Mouse (Mus musculus): ENCODE results near the gene Tmprss13. TPM values are rescaled to one million over a fixed set of nuclear protein-coding genes. Genes with fewer than 3 reads are reported as not detected.

The Tmprss13 gene
- polyA plus RNA-seq, 1 experiment = 2.8 TPM

DNA sequence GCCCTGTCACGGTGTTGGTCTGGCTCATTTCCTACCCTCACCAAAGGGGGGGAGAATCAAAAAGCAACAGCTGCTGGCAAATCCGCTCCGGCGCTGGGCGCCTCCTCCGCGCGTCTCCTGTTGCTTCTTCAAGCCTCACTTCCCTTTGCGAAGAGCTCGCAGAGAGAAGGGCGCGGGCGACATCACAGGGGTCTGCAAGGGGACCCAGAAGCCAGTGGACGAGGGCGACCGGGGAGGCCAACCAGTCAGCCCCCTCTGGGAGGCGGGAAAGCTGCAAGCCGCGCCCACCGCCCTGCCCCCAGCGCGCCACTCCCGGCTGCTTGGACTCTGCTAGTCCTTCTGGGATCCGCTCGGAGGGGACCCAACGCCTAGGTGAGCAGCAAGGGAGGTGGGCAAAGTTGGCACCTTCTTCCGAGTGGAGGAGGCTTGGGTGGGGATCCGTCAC is 51.2 kb downstream of the Tmprss13 start, which contains the start of gene Fxyd6:
TSS of gene Fxyd6 (plus strand) at position 69 of the 445 bp plus-strand sequence.
- H3K4me3 ChIP-seq (ENCODE audit: low read depth, low read length) = peak within 1 kb of the TSS; percentile 86
- no peaks in the 10 kb centered on the region for H3K27me3 ChIP-seq (ENCODE audit: control insufficient read depth, insufficient read depth, low read length, poor library complexity, severe bottlenecking)
- TF ChIP-seq CTCF (IDR thresholded peaks at IDR 0.05; ENCODE audit: low read depth, low read length) = no peak
- no peak for TF ChIP-seq EP300 (IDR thresholded peaks at IDR 0.05; ENCODE audit: insufficient read depth, low read depth, low read length)
- TF ChIP-seq POLR2A (IDR thresholded peaks at IDR 0.05; ENCODE audit: insufficient read depth, low read length) = no peak
- H3K9ac ChIP-seq (ENCODE audit: low read depth, poor library complexity, severe bottlenecking) = peak within 1 kb of the TSS; percentile 46
- no peaks in the 10 kb centered on the region for H3K9me3 ChIP-seq (replicated peaks; ENCODE audit: control insufficient read depth, insufficient read depth, low read length, poor library complexity, severe bottlenecking)
- H3K27ac ChIP-seq (ENCODE audit: insufficient read depth, low read length) = no peak within 1 kb of the TSS
- H3K36me3 ChIP-seq (ENCODE audit: control insufficient read depth, insufficient read depth, low read length, poor library complexity, severe bottlenecking) = no peaks in the 10 kb centered on the region
- H3K4me1 ChIP-seq (ENCODE audit: control insufficient read depth, insufficient read depth, low read length) = no peaks in the 10 kb centered on the region

DNA sequence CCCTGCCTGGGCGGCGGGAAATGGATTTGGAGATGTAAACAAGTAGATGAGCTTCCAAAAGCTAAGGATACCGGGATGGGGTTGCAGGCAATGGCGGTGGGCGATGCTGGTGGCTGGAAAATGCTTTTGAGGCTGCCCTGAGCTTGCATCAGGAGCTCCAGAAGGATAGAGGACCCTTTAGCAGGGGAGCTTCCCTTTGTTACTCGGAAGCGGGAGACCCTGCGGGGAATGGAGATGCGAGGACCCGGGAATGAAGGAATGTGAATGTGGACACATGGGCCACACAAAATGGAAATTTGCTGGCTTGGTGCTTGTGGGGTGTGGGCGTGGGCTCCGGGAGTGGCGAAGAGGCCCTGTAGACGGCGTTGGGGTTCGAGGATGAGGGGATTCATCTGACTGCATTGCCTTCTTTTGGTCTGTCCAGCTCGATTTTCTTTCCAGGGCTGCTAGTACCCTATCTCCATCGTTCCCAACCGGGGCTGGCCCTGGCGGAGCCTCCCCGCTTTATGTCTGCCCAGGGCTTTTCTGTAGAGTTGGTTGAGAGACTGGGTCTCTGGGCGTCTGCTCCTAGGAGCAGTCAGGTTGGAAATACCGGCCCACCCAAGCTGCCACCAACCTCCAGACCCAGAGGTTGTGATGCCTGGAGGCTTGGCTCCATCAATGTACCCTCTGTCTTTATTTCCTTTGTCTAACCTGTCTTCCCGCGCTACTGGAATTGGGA is 51.9 kb downstream of the Tmprss13 start:
- Histone ChIP-seq H3K36me3 (ENCODE audit: control insufficient read depth, insufficient read depth, low read length, poor library complexity, severe bottlenecking) (no peaks in the 10 kb centered on the region), H3K9me3 (replicated peaks; ENCODE audit: control insufficient read depth, insufficient read depth, low read length, poor library complexity, severe bottlenecking) (no peaks in the 10 kb centered on the region), H3K4me1 (ENCODE audit: control insufficient read depth, insufficient read depth, low read length) (no peaks in the 10 kb centered on the region), H3K27me3 (ENCODE audit: control insufficient read depth, insufficient read depth, low read length, poor library complexity, severe bottlenecking) (no peaks in the 10 kb centered on the region), H3K27ac (ENCODE audit: insufficient read depth, low read length) (no peak overlapping the region), H3K4me3 (ENCODE audit: low read depth, low read length) (peak overlapping the region; percentile 86), H3K9ac (ENCODE audit: low read depth, poor library complexity, severe bottlenecking) (peak overlapping the region; percentile 46)
- no peak for TF ChIP-seq CTCF (IDR thresholded peaks at IDR 0.05; ENCODE audit: low read depth, low read length)
- no peak for TF ChIP-seq EP300 (IDR thresholded peaks at IDR 0.05; ENCODE audit: insufficient read depth, low read depth, low read length)
- no peak for TF ChIP-seq POLR2A (IDR thresholded peaks at IDR 0.05; ENCODE audit: insufficient read depth, low read length)

DNA sequence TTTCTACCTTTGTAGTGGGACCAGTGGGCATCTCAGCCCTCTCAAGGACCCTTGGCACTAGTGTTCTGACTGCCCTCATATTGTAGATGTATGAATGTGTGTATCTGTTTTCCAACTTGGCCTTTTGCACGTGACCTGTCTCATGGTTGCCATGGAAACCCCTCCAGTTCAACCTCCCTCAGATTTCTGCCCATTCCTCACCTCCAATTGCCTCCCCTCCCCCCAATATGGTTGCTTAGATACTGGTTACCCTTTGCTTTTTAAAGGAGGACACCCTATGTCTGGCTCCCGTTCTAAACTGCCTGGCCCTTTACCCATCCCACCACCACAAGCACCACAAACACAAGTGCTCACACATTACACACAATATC is 52.4 kb downstream of the Tmprss13 start:
- no peaks in the 10 kb centered on the region for H3K4me1 ChIP-seq (ENCODE audit: control insufficient read depth, insufficient read depth, low read length)
- TF ChIP-seq CTCF (IDR thresholded peaks at IDR 0.05; ENCODE audit: low read depth, low read length) = no peak
- no peak overlapping the region for H3K27ac ChIP-seq (ENCODE audit: insufficient read depth, low read length)

DNA sequence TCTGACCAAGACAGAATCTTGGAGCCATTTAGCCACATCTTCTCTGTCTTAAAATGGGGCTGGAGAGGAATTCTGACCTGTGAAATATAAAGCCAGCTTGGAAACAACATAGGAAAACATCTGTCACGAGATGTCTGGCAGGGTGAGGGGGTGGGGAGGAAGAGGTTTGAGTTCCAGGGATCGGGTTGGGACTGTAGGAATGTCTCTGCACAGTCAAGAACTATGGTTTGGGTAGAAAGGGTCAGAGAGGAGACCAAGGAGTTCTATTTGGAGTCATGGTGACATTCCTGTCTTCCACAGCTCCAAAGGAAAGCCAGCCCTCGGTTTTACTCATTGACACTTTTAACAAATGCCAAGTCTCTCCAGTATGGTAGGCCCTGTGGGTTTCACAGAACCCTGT is 55.0 kb downstream of the Tmprss13 start:
- Histone ChIP-seq H3K9ac (ENCODE audit: low read depth, poor library complexity, severe bottlenecking) (no peak overlapping the region), H3K27me3 (ENCODE audit: control insufficient read depth, insufficient read depth, low read length, poor library complexity, severe bottlenecking) (no peaks in the 10 kb centered on the region), H3K27ac (ENCODE audit: insufficient read depth, low read length) (no peak overlapping the region), H3K9me3 (replicated peaks; ENCODE audit: control insufficient read depth, insufficient read depth, low read length, poor library complexity, severe bottlenecking) (no peaks in the 10 kb centered on the region), H3K4me1 (ENCODE audit: control insufficient read depth, insufficient read depth, low read length) (no peaks in the 10 kb centered on the region), H3K36me3 (ENCODE audit: control insufficient read depth, insufficient read depth, low read length, poor library complexity, severe bottlenecking) (no peaks in the 10 kb centered on the region), H3K4me3 (ENCODE audit: low read depth, low read length) (no peak overlapping the region)
- TF ChIP-seq EP300 (IDR thresholded peaks at IDR 0.05; ENCODE audit: insufficient read depth, low read depth, low read length) (no peak), CTCF (IDR thresholded peaks at IDR 0.05; ENCODE audit: low read depth, low read length) (no peak), POLR2A (IDR thresholded peaks at IDR 0.05; ENCODE audit: insufficient read depth, low read length) (no peak)

More for the DNA sequence above, 52.4 kb downstream of the Tmprss13 start:
- H3K9ac ChIP-seq (ENCODE audit: low read depth, poor library complexity, severe bottlenecking) = peak overlapping the region; percentile 46; the same call in 1 of the 2 replicates
- no peaks in the 10 kb centered on the region for H3K9me3 ChIP-seq (replicated peaks; ENCODE audit: control insufficient read depth, insufficient read depth, low read length, poor library complexity, severe bottlenecking)
- no peaks in the 10 kb centered on the region for H3K27me3 ChIP-seq (ENCODE audit: control insufficient read depth, insufficient read depth, low read length, poor library complexity, severe bottlenecking)
- peak overlapping the region; percentile 86 for H3K4me3 ChIP-seq (ENCODE audit: low read depth, low read length)
- no peaks in the 10 kb centered on the region for H3K36me3 ChIP-seq (ENCODE audit: control insufficient read depth, insufficient read depth, low read length, poor library complexity, severe bottlenecking)

DNA sequence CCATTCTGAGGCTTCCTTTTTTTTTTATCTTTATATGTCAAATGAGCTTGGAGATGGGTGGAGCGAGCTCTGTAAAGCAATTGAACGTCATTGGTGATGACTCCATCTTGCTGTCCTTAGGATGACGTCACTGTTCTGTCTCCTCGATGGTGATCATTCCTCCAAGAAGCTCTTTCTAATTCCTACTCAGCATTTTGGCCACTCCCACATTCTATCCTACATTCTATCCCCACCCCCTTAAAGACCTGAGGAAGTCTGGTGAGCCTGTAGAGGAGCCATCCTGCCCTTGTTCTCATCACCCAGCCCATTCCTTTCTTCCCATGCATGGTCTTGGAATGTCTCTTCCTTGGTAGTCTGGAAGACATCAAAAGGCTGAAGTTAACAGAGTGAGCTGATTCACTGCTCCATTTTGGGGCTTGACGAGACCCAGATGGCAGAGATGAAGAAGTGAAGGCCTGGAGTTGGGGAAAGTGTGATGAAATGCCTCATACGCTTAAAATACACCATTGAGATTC is 56.1 kb downstream of the Tmprss13 start:
- Histone ChIP-seq H3K36me3 (ENCODE audit: control insufficient read depth, insufficient read depth, low read length, poor library complexity, severe bottlenecking) (no peaks in the 10 kb centered on the region), H3K4me3 (ENCODE audit: low read depth, low read length) (no peak overlapping the region), H3K9ac (ENCODE audit: low read depth, poor library complexity, severe bottlenecking) (no peak overlapping the region), H3K27ac (ENCODE audit: insufficient read depth, low read length) (no peak overlapping the region), H3K4me1 (ENCODE audit: control insufficient read depth, insufficient read depth, low read length) (no peaks in the 10 kb centered on the region), H3K27me3 (ENCODE audit: control insufficient read depth, insufficient read depth, low read length, poor library complexity, severe bottlenecking) (no peaks in the 10 kb centered on the region), H3K9me3 (replicated peaks; ENCODE audit: control insufficient read depth, insufficient read depth, low read length, poor library complexity, severe bottlenecking) (no peaks in the 10 kb centered on the region)
- TF ChIP-seq EP300 (IDR thresholded peaks at IDR 0.05; ENCODE audit: insufficient read depth, low read depth, low read length) (no peak), POLR2A (IDR thresholded peaks at IDR 0.05; ENCODE audit: insufficient read depth, low read length) (no peak), CTCF (IDR thresholded peaks at IDR 0.05; ENCODE audit: low read depth, low read length) (no peak)

DNA sequence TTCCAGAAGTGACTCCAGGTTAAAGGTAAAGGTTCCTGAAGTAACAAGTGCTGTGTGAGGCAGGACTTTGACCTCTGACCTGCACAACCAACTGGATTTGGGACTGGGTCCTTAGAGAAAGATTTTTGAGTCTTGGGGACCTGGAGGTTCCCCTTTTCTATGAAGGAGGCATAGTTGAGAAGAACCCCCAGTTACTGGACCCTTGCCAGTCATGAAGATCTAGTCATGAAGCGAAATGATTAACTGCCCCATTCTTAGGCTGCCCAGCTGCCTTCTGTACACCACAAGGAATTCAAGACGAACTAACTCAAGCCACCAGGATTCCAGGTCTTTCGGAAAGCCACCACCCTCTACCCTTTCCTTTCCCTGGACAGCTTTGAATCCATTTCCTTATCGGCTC is 57.5 kb downstream of the Tmprss13 start:
- Histone ChIP-seq H3K9me3 (replicated peaks; ENCODE audit: control insufficient read depth, insufficient read depth, low read length, poor library complexity, severe bottlenecking) (no peaks in the 10 kb centered on the region), H3K9ac (ENCODE audit: low read depth, poor library complexity, severe bottlenecking) (no peak overlapping the region), H3K4me1 (ENCODE audit: control insufficient read depth, insufficient read depth, low read length) (no peaks in the 10 kb centered on the region), H3K36me3 (ENCODE audit: control insufficient read depth, insufficient read depth, low read length, poor library complexity, severe bottlenecking) (no peaks in the 10 kb centered on the region), H3K27ac (ENCODE audit: insufficient read depth, low read length) (no peak overlapping the region), H3K27me3 (ENCODE audit: control insufficient read depth, insufficient read depth, low read length, poor library complexity, severe bottlenecking) (no peaks in the 10 kb centered on the region), H3K4me3 (ENCODE audit: low read depth, low read length) (no peak overlapping the region)
- TF ChIP-seq EP300 (IDR thresholded peaks at IDR 0.05; ENCODE audit: insufficient read depth, low read depth, low read length) (no peak), CTCF (IDR thresholded peaks at IDR 0.05; ENCODE audit: low read depth, low read length) (no peak), POLR2A (IDR thresholded peaks at IDR 0.05; ENCODE audit: insufficient read depth, low read length) (no peak)
